10 mouse cellular contexts compared by ENCODE assay signal in genomic region chr4:82592086-82593030, GRCm38 (mm10).
DNase-seq lines count a peak whose midpoint lies in the region; ATAC-seq and TF ChIP-seq lines count a peak whose summit lies in the region.
"Had no signal": no experiment of that assay in that cellular context is flagged by ENCODE, and none has a peak within 500 bp of the region (broad histone marks: within the 10 kb centered on the region; RNA-seq: fewer than 3 reads in every experiment).

No protein-coding gene starts in this region.

- DNase-seq in kidney, postnatal 10 days: peak; percentile 9
- DNase-seq in kidney, adult 9 months: no peak
- DNase-seq in brain, embryonic 14.5 days (ENCODE audit: low read depth): peak; percentile 95
- DNase-seq in heart, postnatal 4 days: peak; percentile 80
- DNase-seq in embryo, embryonic 11 days: no peak
- DNase-seq in T-cell, adult 2 months (ENCODE audit: low spot score): no peak
- no peak for DNase-seq in spleen, postnatal 4 days (ENCODE audit: low spot score in 2 of 2)

- peak; percentile 41; the same call in 1 of the 2 replicates for ATAC-seq in forebrain, embryonic 12.5 days (ENCODE audit: low FRiP score)

- no peak for TF ChIP-seq CTCF in brain, embryonic 14.5 days (IDR thresholded peaks at IDR 0.05; ENCODE audit: borderline replicate concordance, extremely low read depth, insufficient read depth, insufficient read length)

- 50% methylated on average over 7 of the region's 7 CpGs for WGBS in forebrain, embryonic 12.5 days

- H3K36me3 ChIP-seq in forebrain, embryonic 12.5 days (replicated peaks): no peaks in the 10 kb centered on the region
- H3K36me3 ChIP-seq: embryonic facial prominence, embryonic 13.5 days; G1E had no signal

- peaks cover 10% of the 10 kb centered on the region for H3K4me1 ChIP-seq in forebrain, embryonic 12.5 days

- TF ChIP-seq POLR2A in brain, embryonic 14.5 days (IDR thresholded peaks at IDR 0.05; ENCODE audit: borderline replicate concordance, extremely low read depth, insufficient read depth, insufficient read length, poor library complexity, severe bottlenecking): no peak

- no peak overlapping the region for H3K4me3 ChIP-seq in forebrain, embryonic 12.5 days (replicated peaks)
- H3K4me3 ChIP-seq: embryonic facial prominence, embryonic 13.5 days had no signal

- H3K9ac ChIP-seq in forebrain, embryonic 12.5 days: no peak overlapping the region
- H3K9ac ChIP-seq: embryonic facial prominence, embryonic 13.5 days had no signal

- H3K27ac ChIP-seq in forebrain, embryonic 12.5 days: peak overlapping the region; percentile 56; the same call in 1 of the 2 replicates
- H3K27ac ChIP-seq: embryonic facial prominence, embryonic 13.5 days had no signal

- H3K27me3 ChIP-seq in forebrain, embryonic 12.5 days: no peaks in the 10 kb centered on the region
- H3K27me3 ChIP-seq: embryonic facial prominence, embryonic 13.5 days had no signal

- H3K9me3 ChIP-seq in forebrain, embryonic 12.5 days: no peaks in the 10 kb centered on the region
- H3K9me3 ChIP-seq: embryonic facial prominence, embryonic 13.5 days had no signal

- H3K4me2 ChIP-seq in forebrain, embryonic 12.5 days: no peak overlapping the region
- H3K4me2 ChIP-seq: embryonic facial prominence, embryonic 13.5 days had no signal

Comparison
In these comparisons a context has a peak if more than half of its experiments do, and no peak if none do; other contexts are left out.
1. DNase-seq: peak in kidney, postnatal 10 days (single experiment), brain, embryonic 14.5 days (single experiment) and heart, postnatal 4 days (single experiment); none in kidney, adult 9 months (single experiment), embryo, embryonic 11 days (single experiment), T-cell, adult 2 months (single experiment) and spleen, postnatal 4 days (0 of 2).